Mouse (Mus musculus): ENCODE measurements around the gene Trim44. TPM values are rescaled to one million over a fixed set of nuclear protein-coding genes. Genes with fewer than 3 reads are reported as not detected.

Trim44 gene
- polyA plus RNA-seq, 1 experiment from 2014 or later = 57.1 TPM

DNA sequence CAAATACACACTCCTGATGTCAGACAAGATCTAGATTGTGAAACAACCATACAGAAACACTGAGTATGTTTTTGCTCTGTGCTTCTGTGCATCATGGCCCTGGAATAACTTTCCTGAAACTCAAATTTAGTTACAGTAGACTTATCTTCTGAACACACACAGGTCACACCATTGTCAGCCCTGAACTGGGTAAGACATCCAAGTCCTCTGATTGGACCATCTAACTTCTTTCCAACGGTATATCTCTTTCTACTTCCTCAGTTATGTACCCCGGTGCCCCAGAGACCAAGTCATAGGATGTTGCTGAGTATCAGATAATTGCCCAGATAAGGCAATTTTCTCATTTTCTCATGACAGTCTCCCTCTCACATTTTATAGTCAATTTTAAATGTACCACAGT, 5.1 kb upstream of the Trim44 start:
- no peak overlapping the region for H3K4me2 ChIP-seq (ENCODE audit: low read length)
- no peak overlapping the region for H3K27ac ChIP-seq (ENCODE audit: low read length)
- ATAC-seq = no peak
- H3K27me3 ChIP-seq (ENCODE audit: control insufficient read depth, insufficient read depth, low read depth, low read length) = no peaks in the 10 kb centered on the region
- H3K36me3 ChIP-seq (ENCODE audit: control insufficient read depth, insufficient read depth, low read length) = no peaks in the 10 kb centered on the region
- no peak overlapping the region for H3K4me3 ChIP-seq (ENCODE audit: low read depth, low read length)
- peaks cover 4% of the 10 kb centered on the region; the same call in 1 of the 2 replicates for H3K4me1 ChIP-seq (ENCODE audit: control insufficient read depth, insufficient read depth, low read length)
- WGBS = 92% methylated on average over 2 of the region's 2 CpGs
- no peaks in the 10 kb centered on the region for H3K9me3 ChIP-seq (replicated peaks; ENCODE audit: control insufficient read depth, low read length, poor library complexity, severe bottlenecking)
- no peak overlapping the region for H3K9ac ChIP-seq (ENCODE audit: low read depth, low read length)

DNA sequence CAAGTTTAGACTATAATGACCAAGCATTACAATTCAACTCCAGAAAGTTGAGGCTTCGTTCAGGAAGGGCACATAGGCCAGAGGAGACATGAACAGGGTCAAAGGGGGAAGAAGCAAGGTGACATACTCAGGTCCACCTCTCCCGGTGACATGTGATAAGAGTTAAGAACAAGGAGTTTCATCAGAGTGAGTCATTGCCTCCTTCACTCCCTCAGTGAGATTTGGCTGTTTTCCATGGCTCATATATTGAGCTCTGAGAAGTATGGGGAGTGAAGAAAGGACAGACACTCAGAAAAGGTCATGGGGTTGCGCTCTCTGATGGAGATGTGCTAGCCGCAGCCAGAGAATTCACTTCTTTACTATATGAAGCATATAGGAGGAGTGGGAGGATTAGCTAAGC, 3.0 kb upstream of the Trim44 start:
- H3K4me3 ChIP-seq (ENCODE audit: low read depth, low read length) = no peak overlapping the region
- no peak overlapping the region for H3K4me2 ChIP-seq (ENCODE audit: low read length)
- no peaks in the 10 kb centered on the region for H3K36me3 ChIP-seq (ENCODE audit: control insufficient read depth, insufficient read depth, low read length)
- H3K9ac ChIP-seq (ENCODE audit: low read depth, low read length) = no peak overlapping the region
- H3K4me1 ChIP-seq (ENCODE audit: control insufficient read depth, insufficient read depth, low read length) = peaks cover 12% of the 10 kb centered on the region
- no peaks in the 10 kb centered on the region for H3K9me3 ChIP-seq (replicated peaks; ENCODE audit: control insufficient read depth, low read length, poor library complexity, severe bottlenecking)
- 78% methylated on average over 4 of the region's 4 CpGs for WGBS
- ATAC-seq = no peak
- H3K27ac ChIP-seq (ENCODE audit: low read length) = no peak overlapping the region
- no peaks in the 10 kb centered on the region for H3K27me3 ChIP-seq (ENCODE audit: control insufficient read depth, insufficient read depth, low read depth, low read length)

DNA sequence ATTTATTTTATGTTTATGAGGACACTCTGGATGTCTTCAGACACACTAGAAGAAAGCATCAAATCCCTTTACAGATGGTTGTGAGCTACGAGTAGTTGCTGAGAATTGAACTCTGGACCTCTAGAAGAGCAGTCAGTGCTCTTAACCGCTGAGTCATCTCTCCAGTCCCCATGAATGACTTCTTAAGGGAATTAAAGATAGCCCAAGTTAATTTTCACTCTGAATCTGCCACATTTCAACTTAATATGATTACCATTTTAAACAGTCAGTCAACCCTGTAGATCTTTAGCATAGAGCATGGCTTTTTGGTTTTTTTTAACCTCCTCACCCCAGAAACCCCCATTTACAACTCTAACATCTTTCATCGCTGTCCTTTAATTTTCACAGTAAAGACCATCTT, 2.1 kb upstream of the Trim44 start:
- 91% methylated on average over 3 of the region's 3 CpGs for WGBS
- H3K36me3 ChIP-seq (ENCODE audit: control insufficient read depth, insufficient read depth, low read length) = no peaks in the 10 kb centered on the region
- H3K4me1 ChIP-seq (ENCODE audit: control insufficient read depth, insufficient read depth, low read length) = peaks cover 12% of the 10 kb centered on the region
- H3K27ac ChIP-seq (ENCODE audit: low read length) = no peak overlapping the region
- H3K9me3 ChIP-seq (replicated peaks; ENCODE audit: control insufficient read depth, low read length, poor library complexity, severe bottlenecking) = no peaks in the 10 kb centered on the region
- no peak for ATAC-seq
- H3K9ac ChIP-seq (ENCODE audit: low read depth, low read length) = no peak overlapping the region
- no peak overlapping the region for H3K4me3 ChIP-seq (ENCODE audit: low read depth, low read length)
- H3K4me2 ChIP-seq (ENCODE audit: low read length) = no peak overlapping the region
- no peaks in the 10 kb centered on the region for H3K27me3 ChIP-seq (ENCODE audit: control insufficient read depth, insufficient read depth, low read depth, low read length)

DNA sequence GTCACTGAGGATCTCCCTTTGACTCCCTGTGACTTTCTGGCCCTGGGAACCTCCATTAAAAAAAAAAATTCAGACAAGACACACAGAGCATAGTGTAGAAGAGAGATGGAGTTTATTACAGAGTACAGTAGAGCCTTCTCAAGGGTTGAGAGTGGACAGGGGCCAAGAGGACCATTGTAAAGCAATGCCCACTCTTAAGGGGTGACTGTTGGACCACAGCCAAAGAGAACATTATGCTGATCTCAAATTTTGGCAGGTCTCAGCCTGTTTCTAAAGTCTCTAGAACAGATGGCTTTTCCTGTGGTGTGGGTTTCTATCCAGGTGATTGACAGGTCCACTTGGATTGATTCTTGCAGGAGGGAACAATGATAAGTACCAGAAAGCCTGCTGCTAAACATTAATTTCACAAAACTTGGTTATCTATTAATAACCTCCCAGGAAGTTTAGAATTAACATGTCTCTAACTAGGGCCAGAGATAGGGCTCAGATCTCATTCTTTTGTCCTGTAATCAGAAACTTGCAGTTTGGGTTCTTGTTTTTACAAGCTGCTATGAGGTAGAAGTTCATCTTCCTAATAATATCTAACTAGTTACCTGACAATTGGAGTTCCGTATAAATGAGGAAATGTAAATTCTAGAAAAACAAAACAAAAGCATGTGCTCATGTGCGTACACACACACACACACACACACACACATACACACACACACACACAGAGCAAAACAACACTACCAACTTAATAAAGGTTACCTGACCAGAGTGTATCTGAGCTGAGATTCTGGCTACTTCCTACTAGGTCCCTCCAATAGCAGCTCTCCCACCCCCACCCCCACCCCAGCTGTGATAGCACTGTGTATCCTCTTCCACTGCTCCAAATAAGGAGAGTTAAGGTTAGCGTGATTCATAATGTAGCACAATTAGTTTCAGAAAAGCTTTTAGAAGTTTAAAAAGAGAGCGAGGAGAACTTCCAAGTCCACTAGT, 1.0 kb downstream of the Trim44 start:
- no peaks in the 10 kb centered on the region for H3K36me3 ChIP-seq (ENCODE audit: control insufficient read depth, insufficient read depth, low read length)
- H3K4me2 ChIP-seq (ENCODE audit: low read length) = peak overlapping the region; percentile 31
- ATAC-seq = peak; percentile 52
- WGBS = 81% methylated on average over 4 of the region's 4 CpGs
- H3K4me3 ChIP-seq (ENCODE audit: low read depth, low read length) = no peak overlapping the region
- peaks cover 12% of the 10 kb centered on the region for H3K4me1 ChIP-seq (ENCODE audit: control insufficient read depth, insufficient read depth, low read length)
- H3K27me3 ChIP-seq (ENCODE audit: control insufficient read depth, insufficient read depth, low read depth, low read length) = no peaks in the 10 kb centered on the region
- no peaks in the 10 kb centered on the region for H3K9me3 ChIP-seq (replicated peaks; ENCODE audit: control insufficient read depth, low read length, poor library complexity, severe bottlenecking)
- no peak overlapping the region for H3K27ac ChIP-seq (ENCODE audit: low read length)
- no peak overlapping the region for H3K9ac ChIP-seq (ENCODE audit: low read depth, low read length)

DNA sequence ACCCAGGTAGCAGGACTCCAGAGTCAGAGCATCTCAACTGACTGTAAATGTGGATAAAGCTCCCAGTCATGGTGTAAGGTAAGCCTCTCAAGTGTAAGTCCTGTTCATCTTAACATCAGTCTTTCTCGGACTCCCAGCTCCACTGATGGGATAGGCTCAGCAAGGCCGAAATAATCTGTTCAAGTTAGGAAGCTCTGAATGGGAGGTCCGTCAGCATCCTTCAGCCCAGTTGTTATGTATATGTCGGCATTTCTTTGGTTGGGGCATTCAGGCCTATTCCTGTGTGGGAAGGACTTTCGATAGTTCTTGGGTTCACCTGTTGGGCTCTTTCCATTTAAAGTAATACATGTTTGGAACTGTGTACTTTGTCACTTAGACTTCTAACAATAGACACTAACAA, 3.6 kb downstream of the Trim44 start:
- H3K9me3 ChIP-seq (replicated peaks; ENCODE audit: control insufficient read depth, low read length, poor library complexity, severe bottlenecking) = no peaks in the 10 kb centered on the region
- H3K27me3 ChIP-seq (ENCODE audit: control insufficient read depth, insufficient read depth, low read depth, low read length) = no peaks in the 10 kb centered on the region
- H3K27ac ChIP-seq (ENCODE audit: low read length) = no peak overlapping the region
- H3K9ac ChIP-seq (ENCODE audit: low read depth, low read length) = no peak overlapping the region
- peaks cover 27% of the 10 kb centered on the region for H3K4me1 ChIP-seq (ENCODE audit: control insufficient read depth, insufficient read depth, low read length)
- no peaks in the 10 kb centered on the region for H3K36me3 ChIP-seq (ENCODE audit: control insufficient read depth, insufficient read depth, low read length)
- WGBS = 81% methylated on average over 5 of the region's 5 CpGs
- no peak overlapping the region for H3K4me2 ChIP-seq (ENCODE audit: low read length)
- ATAC-seq = no peak
- no peak overlapping the region for H3K4me3 ChIP-seq (ENCODE audit: low read depth, low read length)

DNA sequence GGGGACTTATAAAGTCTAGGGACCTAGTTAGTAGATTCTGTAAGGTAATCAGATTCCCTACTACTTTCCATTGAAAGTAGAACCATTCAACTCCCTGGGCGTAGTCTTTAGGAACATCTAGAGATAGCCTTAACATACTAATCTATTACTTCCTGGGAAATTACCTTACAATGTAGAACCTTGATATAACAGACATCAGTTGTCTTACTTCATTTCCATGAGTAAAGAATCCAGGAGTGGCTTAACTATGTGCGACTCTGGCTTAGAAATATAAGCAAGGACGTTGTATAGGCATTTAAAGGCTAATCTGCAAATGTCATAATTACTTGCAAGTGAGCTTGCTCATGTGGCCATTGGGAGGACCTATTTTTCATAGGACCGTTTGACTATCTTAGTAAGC, 4.3 kb downstream of the Trim44 start:
- H3K4me2 ChIP-seq (ENCODE audit: low read length) = no peak overlapping the region
- H3K36me3 ChIP-seq (ENCODE audit: control insufficient read depth, insufficient read depth, low read length) = no peaks in the 10 kb centered on the region
- ATAC-seq = no peak
- no peak overlapping the region for H3K27ac ChIP-seq (ENCODE audit: low read length)
- no peaks in the 10 kb centered on the region for H3K27me3 ChIP-seq (ENCODE audit: control insufficient read depth, insufficient read depth, low read depth, low read length)
- no peaks in the 10 kb centered on the region for H3K9me3 ChIP-seq (replicated peaks; ENCODE audit: control insufficient read depth, low read length, poor library complexity, severe bottlenecking)
- peaks cover 30% of the 10 kb centered on the region for H3K4me1 ChIP-seq (ENCODE audit: control insufficient read depth, insufficient read depth, low read length)
- no peak overlapping the region for H3K4me3 ChIP-seq (ENCODE audit: low read depth, low read length)
- WGBS = 93% methylated on average over 4 of the region's 4 CpGs
- H3K9ac ChIP-seq (ENCODE audit: low read depth, low read length) = no peak overlapping the region

DNA sequence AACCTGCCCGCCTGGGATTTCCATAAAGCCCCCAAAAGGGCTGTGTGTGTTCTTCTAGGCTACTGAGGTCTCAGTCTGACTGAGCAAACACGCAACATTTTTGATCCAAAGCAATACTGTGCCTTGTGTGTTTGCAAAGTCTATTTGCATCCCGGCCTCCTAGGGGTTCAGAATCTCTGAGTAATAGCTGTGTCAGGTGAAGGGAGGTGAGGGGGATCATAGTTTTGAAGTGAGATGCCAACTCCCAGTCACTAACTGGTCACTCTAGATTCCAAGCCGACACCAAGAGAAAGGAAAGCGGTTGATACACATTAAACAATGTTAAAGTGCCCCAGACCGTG, 6.3 kb downstream of the Trim44 start:
- H3K27me3 ChIP-seq (ENCODE audit: control insufficient read depth, insufficient read depth, low read depth, low read length) = no peaks in the 10 kb centered on the region
- 20% methylated on average over 6 of the region's 6 CpGs for WGBS
- peak overlapping the region; percentile 76 for H3K4me2 ChIP-seq (ENCODE audit: low read length)
- peak overlapping the region; percentile 78 for H3K4me3 ChIP-seq (ENCODE audit: low read depth, low read length)
- H3K9me3 ChIP-seq (replicated peaks; ENCODE audit: control insufficient read depth, low read length, poor library complexity, severe bottlenecking) = no peaks in the 10 kb centered on the region
- no peaks in the 10 kb centered on the region for H3K36me3 ChIP-seq (ENCODE audit: control insufficient read depth, insufficient read depth, low read length)
- peak overlapping the region; percentile 94 for H3K27ac ChIP-seq (ENCODE audit: low read length)
- ATAC-seq = peak; percentile 65
- peak overlapping the region; percentile 89 for H3K9ac ChIP-seq (ENCODE audit: low read depth, low read length)
- H3K4me1 ChIP-seq (ENCODE audit: control insufficient read depth, insufficient read depth, low read length) = peaks cover 28% of the 10 kb centered on the region

DNA sequence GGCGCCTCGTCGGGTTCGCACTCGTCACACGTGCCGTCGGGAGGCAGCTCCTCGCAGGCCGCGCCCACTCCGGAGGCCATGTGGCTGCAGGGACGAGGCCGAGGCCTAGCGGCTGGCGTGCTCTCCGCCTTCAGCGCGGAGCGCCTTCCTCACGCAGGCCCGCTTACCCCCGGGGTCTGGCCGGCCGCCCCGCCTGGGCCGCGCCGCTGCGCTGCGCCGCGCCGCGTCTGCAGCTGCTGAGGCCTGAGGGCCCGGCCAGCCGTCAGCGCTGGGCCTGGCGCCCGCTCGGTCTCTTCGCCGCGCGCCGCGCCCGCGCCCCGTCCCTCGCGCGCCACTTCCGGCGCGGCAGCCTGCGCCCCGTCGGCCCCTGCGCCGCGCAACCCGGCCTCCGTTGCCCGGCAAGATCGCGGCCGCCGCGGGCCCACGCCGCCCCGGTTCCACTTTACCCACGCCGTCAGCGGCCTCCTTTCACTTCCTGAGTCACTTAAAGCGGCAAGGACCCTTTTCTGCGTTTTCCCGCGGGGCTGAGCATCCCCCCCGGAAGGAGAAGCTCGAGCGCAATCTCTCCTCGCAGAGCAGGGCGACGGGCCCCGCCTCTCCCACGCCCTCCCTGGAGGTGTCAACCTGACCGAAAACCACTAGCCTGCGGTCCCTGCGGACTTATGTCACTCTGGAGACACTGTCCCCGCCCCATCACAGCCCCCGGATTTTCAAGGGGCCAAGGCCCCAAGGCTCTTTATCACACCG, 6.8 kb downstream of the Trim44 start:
- H3K9me3 ChIP-seq (replicated peaks; ENCODE audit: control insufficient read depth, low read length, poor library complexity, severe bottlenecking) = no peaks in the 10 kb centered on the region

More for the DNA sequence above, 6.8 kb downstream of the Trim44 start:
- peak overlapping the region; percentile 94 for H3K27ac ChIP-seq (ENCODE audit: low read length)
- H3K4me2 ChIP-seq (ENCODE audit: low read length) = peak overlapping the region; percentile 76
- no peaks in the 10 kb centered on the region for H3K27me3 ChIP-seq (ENCODE audit: control insufficient read depth, insufficient read depth, low read depth, low read length)
- peak overlapping the region; percentile 89 for H3K9ac ChIP-seq (ENCODE audit: low read depth, low read length)
- peak; percentile 97 for ATAC-seq
- WGBS = under 1% methylated on average over 67 of the region's 94 CpGs
- no peaks in the 10 kb centered on the region for H3K36me3 ChIP-seq (ENCODE audit: control insufficient read depth, insufficient read depth, low read length)
- H3K4me1 ChIP-seq (ENCODE audit: control insufficient read depth, insufficient read depth, low read length) = peaks cover 28% of the 10 kb centered on the region
- H3K4me3 ChIP-seq (ENCODE audit: low read depth, low read length) = peak overlapping the region; percentile 78

Measured in midbrain, embryonic 16.5 days (tissue).